Mouse (Mus musculus): Measurements from ENCODE around the gene Tas2r126.
A peak's percentile ranks its signal among the peaks of the same experiment; 100 is the strongest.
"Not testable (repeated sequence)": the region's sequence is repeated elsewhere in the genome, so short reads cannot be mapped to it uniquely, and the experiment has no call there.

Gene Tas2r126

GRCm38 (mm10) chr6:42434446-42434845 lies at the start of gene Tas2r126:
Tas2r126 (plus strand) TSS chr6:42434535.
- no peak for DNase-seq

GRCm38 (mm10) chr6:42385635-42386034 lies 48.7 kb upstream of the Tas2r126 start:
- DNase-seq, result peak; percentile 59

GRCm38 (mm10) chr6:42391796-42392330 lies 42.5 kb upstream of the Tas2r126 start:
- DNase-seq, result no peak

- no peak for DNase-seq
Measured at GRCm38 (mm10) chr6:42395960-42396809, 38.1 kb upstream of the Tas2r126 start.

GRCm38 (mm10) chr6:42397041-42397657 lies 37.2 kb upstream of the Tas2r126 start:
- DNase-seq, result no peak

- no peak for DNase-seq
Measured at GRCm38 (mm10) chr6:42398285-42398684, 36.0 kb upstream of the Tas2r126 start.

GRCm38 (mm10) chr6:42398998-42399397 lies 35.3 kb upstream of the Tas2r126 start:
- DNase-seq, result no peak

GRCm38 (mm10) chr6:42399938-42400337 lies 34.4 kb upstream of the Tas2r126 start, which contains the start of gene Tas2r143:
Tas2r143 (plus strand) TSS chr6:42400238.
- DNase-seq, result no peak

GRCm38 (mm10) chr6:42405134-42405533 lies 29.2 kb upstream of the Tas2r126 start, which contains the start of gene Tas2r135:
Tas2r135 (plus strand) TSS chr6:42405434.
- DNase-seq, result no peak

- no peak for DNase-seq
Measured at GRCm38 (mm10) chr6:42419443-42419842, 14.9 kb upstream of the Tas2r126 start.

- DNase-seq, result no peak
Measured at GRCm38 (mm10) chr6:42421439-42421838, 12.9 kb upstream of the Tas2r126 start.

GRCm38 (mm10) chr6:42424472-42424871 lies 9.9 kb upstream of the Tas2r126 start:
- no peak for DNase-seq

- no peak for DNase-seq
Measured at GRCm38 (mm10) chr6:42426337-42426736, 8.0 kb upstream of the Tas2r126 start.

- DNase-seq, result no peak
Measured at GRCm38 (mm10) chr6:42433554-42433953, 781 bp upstream of the Tas2r126 start.

GRCm38 (mm10) chr6:42435490-42435889 lies 1.2 kb downstream of the Tas2r126 start:
- no peak for DNase-seq

GRCm38 (mm10) chr6:42441395-42441794 lies 7.1 kb downstream of the Tas2r126 start:
- no peak for DNase-seq

GRCm38 (mm10) chr6:42444491-42444890 lies 10.2 kb downstream of the Tas2r126 start:
- no peak for DNase-seq

GRCm38 (mm10) chr6:42447381-42447780 lies 13.0 kb downstream of the Tas2r126 start:
- no peak for DNase-seq

GRCm38 (mm10) chr6:42465096-42465495 lies 30.8 kb downstream of the Tas2r126 start, which contains the start of gene Olfr458:
Olfr458 (minus strand) TSS chr6:42465196.
- DNase-seq, result no peak

- no peak for DNase-seq
Measured at GRCm38 (mm10) chr6:42470542-42470941, 36.2 kb downstream of the Tas2r126 start.

GRCm38 (mm10) chr6:42471298-42471697 lies 37.0 kb downstream of the Tas2r126 start:
- DNase-seq, result not testable (repeated sequence)

- DNase-seq, result no peak
Measured at GRCm38 (mm10) chr6:42476235-42476634, 41.9 kb downstream of the Tas2r126 start, which contains the start of gene Olfr457. Olfr457 (minus strand) TSS chr6:42476335.

- no peak for DNase-seq
Measured at GRCm38 (mm10) chr6:42484633-42485032, 50.3 kb downstream of the Tas2r126 start.

Data from thymus, postnatal 14 days (tissue).